Mouse (Mus musculus) thymus, adult 2 months (tissue): ENCODE measurements around the gene Vtn.

Source experiments
- CTCF ChIP-seq: fragments of 200-500 bp; IDR thresholded peaks from 2 replicates; pipeline ENCODE4 v1.5.1; 2012; ENCODE audit warnings: mild to moderate bottlenecking, control low read depth, low read length, moderate library complexity, borderline replicate concordance; ENCODE audit not compliant: control insufficient read depth, poor library complexity, insufficient read depth; ENCODE audit errors: extremely low read depth
- POLR2A ChIP-seq: fragments of 200-500 bp; IDR thresholded peaks from 2 replicates; pipeline ENCODE4 v1.6.1; 2012; ENCODE audit warnings: mild to moderate bottlenecking, low read length, control low read depth, moderate library complexity; ENCODE audit not compliant: control insufficient read depth, poor library complexity, insufficient read depth; ENCODE audit errors: extremely low read depth

- no peak for TF ChIP-seq CTCF
- no peak for TF ChIP-seq POLR2A
Measured at GRCm38 (mm10) chr11:78544449-78545111, 45.7 kb downstream of the Vtn start.
